Mouse (Mus musculus): Measurements from ENCODE around the gene Ptpn6. TPM values are rescaled to one million over a fixed set of nuclear protein-coding genes. Genes with fewer than 3 reads are reported as not detected.
"Not testable (repeated sequence)": the region's sequence is repeated elsewhere in the genome, so short reads cannot be mapped to it uniquely, and the experiment has no call there.

Ptpn6 gene
- polyA plus RNA-seq, 1 experiment from 2014 or later = 38.1 TPM

DNA sequence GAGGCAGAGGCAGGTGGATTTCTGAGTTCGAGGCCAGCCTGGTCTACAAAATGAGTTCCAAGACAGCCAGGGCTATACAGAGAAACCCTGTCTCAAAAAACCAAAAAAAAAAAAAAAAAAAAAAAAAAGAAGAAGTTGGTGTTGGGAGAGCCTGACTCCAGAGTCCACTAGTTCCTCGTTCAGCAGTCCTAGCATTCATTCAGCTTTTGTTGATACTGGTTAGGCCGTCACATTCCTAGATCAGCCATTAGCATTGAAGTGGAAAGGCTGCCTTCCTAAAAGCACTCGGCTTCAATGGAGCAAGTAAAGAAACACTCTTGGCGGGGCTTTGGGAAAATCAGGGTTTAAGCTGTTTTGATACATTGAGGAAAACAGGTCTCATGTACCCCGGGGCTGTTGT is 56.2 kb downstream of the Ptpn6 start:
- H3K27me3 ChIP-seq; H3K9me3 ChIP-seq (replicated peaks); H3K4me3 ChIP-seq (replicated peaks); H3K4me2 ChIP-seq; H3K9ac ChIP-seq; ATAC-seq (ENCODE audit: insufficient read depth): not testable (repeated sequence)
- 61% methylated on average over 6 of the region's 6 CpGs for WGBS (ENCODE audit: insufficient replicate concordance)
- peaks cover 17% of the 10 kb centered on the region; the same call in 1 of the 2 replicates for H3K36me3 ChIP-seq (replicated peaks)
- H3K27ac ChIP-seq (replicated peaks) = peak overlapping the region; percentile 69; the same call in 1 of the 2 replicates
- H3K4me1 ChIP-seq (replicated peaks) = peaks cover 84% of the 10 kb centered on the region

- Histone ChIP-seq H3K27me3 (no peaks in the 10 kb centered on the region), H3K4me2 (no peak overlapping the region), H3K9me3 (replicated peaks) (no peaks in the 10 kb centered on the region), H3K4me1 (replicated peaks) (peaks cover 66% of the 10 kb centered on the region), H3K9ac (no peak overlapping the region), H3K4me3 (replicated peaks) (no peak overlapping the region), H3K27ac (replicated peaks) (no peak overlapping the region), H3K36me3 (replicated peaks) (peaks cover 24% of the 10 kb centered on the region)
- ATAC-seq (ENCODE audit: insufficient read depth) = no peak
- WGBS (ENCODE audit: insufficient replicate concordance) = 83% methylated on average over 3 of the region's 3 CpGs
Measured at GRCm38 (mm10) chr6:124679486-124679885, 59.0 kb downstream of the Ptpn6 start.

- Histone ChIP-seq H3K27me3 (no peaks in the 10 kb centered on the region), H3K36me3 (replicated peaks) (peaks cover 31% of the 10 kb centered on the region), H3K9ac (no peak overlapping the region), H3K4me2 (no peak overlapping the region), H3K9me3 (replicated peaks) (no peaks in the 10 kb centered on the region), H3K4me1 (replicated peaks) (peaks cover 65% of the 10 kb centered on the region), H3K27ac (replicated peaks) (no peak overlapping the region), H3K4me3 (replicated peaks) (no peak overlapping the region)
- no peak for ATAC-seq (ENCODE audit: insufficient read depth)
- 73% methylated on average over 7 of the region's 7 CpGs for WGBS (ENCODE audit: insufficient replicate concordance)
Measured at GRCm38 (mm10) chr6:124678769-124679168, 59.7 kb downstream of the Ptpn6 start.

- H3K9ac ChIP-seq = no peak overlapping the region
- 72% methylated on average over 6 of the region's 6 CpGs for WGBS (ENCODE audit: insufficient replicate concordance)
- peaks cover 59% of the 10 kb centered on the region for H3K4me1 ChIP-seq (replicated peaks)
- ATAC-seq (ENCODE audit: insufficient read depth) = no peak
- H3K9me3 ChIP-seq (replicated peaks) = no peaks in the 10 kb centered on the region
- H3K4me2 ChIP-seq = no peak overlapping the region
- H3K27me3 ChIP-seq = no peaks in the 10 kb centered on the region
- peaks cover 36% of the 10 kb centered on the region for H3K36me3 ChIP-seq (replicated peaks)
- H3K4me3 ChIP-seq (replicated peaks) = no peak overlapping the region
- H3K27ac ChIP-seq (replicated peaks) = no peak overlapping the region
Measured at GRCm38 (mm10) chr6:124676171-124676570, 62.3 kb downstream of the Ptpn6 start.

GRCm38 (mm10) chr6:124674591-124674990 is 63.9 kb downstream of the Ptpn6 start:
- H3K4me2 ChIP-seq = no peak overlapping the region
- no peak overlapping the region for H3K27ac ChIP-seq (replicated peaks)
- H3K4me3 ChIP-seq (replicated peaks) = no peak overlapping the region
- H3K4me1 ChIP-seq (replicated peaks) = peaks cover 67% of the 10 kb centered on the region
- no peak for ATAC-seq (ENCODE audit: insufficient read depth)
- H3K9ac ChIP-seq = no peak overlapping the region
- H3K36me3 ChIP-seq (replicated peaks) = peaks cover 38% of the 10 kb centered on the region
- H3K27me3 ChIP-seq = no peaks in the 10 kb centered on the region
- WGBS (ENCODE audit: insufficient replicate concordance) = 85% methylated on average over 7 of the region's 7 CpGs
- H3K9me3 ChIP-seq (replicated peaks) = no peaks in the 10 kb centered on the region

GRCm38 (mm10) chr6:124673619-124674018 is 64.9 kb downstream of the Ptpn6 start:
- Histone ChIP-seq H3K4me1 (replicated peaks) (peaks cover 68% of the 10 kb centered on the region), H3K36me3 (replicated peaks) (peaks cover 38% of the 10 kb centered on the region), H3K4me3 (replicated peaks) (no peak overlapping the region), H3K27ac (replicated peaks) (no peak overlapping the region), H3K27me3 (no peaks in the 10 kb centered on the region), H3K9ac (no peak overlapping the region), H3K9me3 (replicated peaks) (no peaks in the 10 kb centered on the region), H3K4me2 (no peak overlapping the region)
- ATAC-seq (ENCODE audit: insufficient read depth) = no peak
- WGBS (ENCODE audit: insufficient replicate concordance) = 84% methylated on average over 9 of the region's 9 CpGs

- ATAC-seq (ENCODE audit: insufficient read depth) = no peak
Measured at GRCm38 (mm10) chr6:124672100-124672499, 66.4 kb downstream of the Ptpn6 start.

More at GRCm38 (mm10) chr6:124672100-124672499, 66.4 kb downstream of the Ptpn6 start:
- Histone ChIP-seq H3K9ac (no peak overlapping the region), H3K4me2 (0 out of 2 replicates have a peak overlapping the region, but pooled peaks have one; percentile 0), H3K9me3 (replicated peaks) (no peaks in the 10 kb centered on the region), H3K27me3 (no peaks in the 10 kb centered on the region), H3K27ac (replicated peaks) (0 out of 2 replicates have a peak overlapping the region, but pooled peaks have one; percentile 1), H3K4me1 (replicated peaks) (peaks cover 56% of the 10 kb centered on the region), H3K36me3 (replicated peaks) (peaks cover 44% of the 10 kb centered on the region), H3K4me3 (replicated peaks) (no peak overlapping the region)
- WGBS (ENCODE audit: insufficient replicate concordance) = 33% methylated on average over 6 of the region's 6 CpGs

MicroRNAs within 50 kb of the gene (microRNA counts, 519-probe panel; counts per million panel counts)
- microRNA mmu-miR-141 = not detected
- microRNA mmu-miR-200c = 2,369 counts per million, percentile 39 among the panel's probes with 10 or more counts

Small RNA genes within 50 kb of the gene (microRNA-seq; reads per million reads assigned to microRNA genes)
- gene Mir141 (85.5 reads per million, percentile 51 among the genes with 10 or more reads in this experiment), gene Mir200c (608 reads per million, percentile 72 among the genes with 10 or more reads in this experiment)

Other genes with a start within 250 kb of the Ptpn6 start
- 11.2 and 12.5 TPM in 2 replicates for gene C1rl, start 245.6 kb downstream of the Ptpn6 start, polyA plus RNA-seq (2015; fragmentation: Nextera tagmentation; extraction: Ambion mirVana)
- 18.8 and 22.5 TPM in 2 replicates for gene C1ra, start 226.3 kb downstream of the Ptpn6 start, polyA plus RNA-seq (2015; fragmentation: Nextera tagmentation; extraction: Ambion mirVana)
- 47.0 and 59.5 TPM in 2 replicates for gene C1s1, start 196.4 kb downstream of the Ptpn6 start, polyA plus RNA-seq (2015; fragmentation: Nextera tagmentation; extraction: Ambion mirVana)
- gene C1rb, start 168.4 kb downstream of the Ptpn6 start, polyA plus RNA-seq (2015; fragmentation: Nextera tagmentation; extraction: Ambion mirVana) = not detected in 2 replicates
- not detected in 2 replicates for gene C1s2, start 102.6 kb downstream of the Ptpn6 start, polyA plus RNA-seq (2015; fragmentation: Nextera tagmentation; extraction: Ambion mirVana)
- 82.0 and 85.6 TPM in 2 replicates for gene Lpcat3, start 75.7 kb downstream of the Ptpn6 start, polyA plus RNA-seq (2015; fragmentation: Nextera tagmentation; extraction: Ambion mirVana)
- gene Emg1, start 26.5 kb downstream of the Ptpn6 start, polyA plus RNA-seq (2015; fragmentation: Nextera tagmentation; extraction: Ambion mirVana) = 122 and 128 TPM in 2 replicates
- 242 and 243 TPM in 2 replicates for gene Phb2, start 26.4 kb downstream of the Ptpn6 start, polyA plus RNA-seq (2015; fragmentation: Nextera tagmentation; extraction: Ambion mirVana)
- gene Grcc10, start 2.7 kb upstream of the Ptpn6 start, polyA plus RNA-seq (2015; fragmentation: Nextera tagmentation; extraction: Ambion mirVana) = 75.9 and 76.4 TPM in 2 replicates
- gene Gm45234, start 17.3 kb upstream of the Ptpn6 start, polyA plus RNA-seq (2015; fragmentation: Nextera tagmentation; extraction: Ambion mirVana) = not detected in 2 replicates
- 1.3 and 2.0 TPM in 2 replicates for gene Atn1, start 17.8 kb upstream of the Ptpn6 start, polyA plus RNA-seq (2015; fragmentation: Nextera tagmentation; extraction: Ambion mirVana)
- 0.39 and 0.41 TPM in 2 replicates for gene Eno2, start 31.0 kb upstream of the Ptpn6 start, polyA plus RNA-seq (2015; fragmentation: Nextera tagmentation; extraction: Ambion mirVana)
- gene Lrrc23, start 41.0 kb upstream of the Ptpn6 start, polyA plus RNA-seq (2015; fragmentation: Nextera tagmentation; extraction: Ambion mirVana) = not detected in 2 replicates
- gene Spsb2, start 69.9 kb upstream of the Ptpn6 start, polyA plus RNA-seq (2015; fragmentation: Nextera tagmentation; extraction: Ambion mirVana) = 9.2 and 9.5 TPM in 2 replicates
- gene Tpi1, start 75.6 kb upstream of the Ptpn6 start, polyA plus RNA-seq (2015; fragmentation: Nextera tagmentation; extraction: Ambion mirVana) = 405 and 414 TPM in 2 replicates
- 54.9 and 55.4 TPM in 2 replicates for gene Usp5, start 90.8 kb upstream of the Ptpn6 start, polyA plus RNA-seq (2015; fragmentation: Nextera tagmentation; extraction: Ambion mirVana)
- 192 and 194 TPM in 2 replicates for gene Cdca3, start 90.8 kb upstream of the Ptpn6 start, polyA plus RNA-seq (2015; fragmentation: Nextera tagmentation; extraction: Ambion mirVana)
- gene Gnb3, start 101.6 kb upstream of the Ptpn6 start, polyA plus RNA-seq (2015; fragmentation: Nextera tagmentation; extraction: Ambion mirVana) = 0.29 and 0.68 TPM in 2 replicates
- 1.6 TPM in 2 replicates for gene P3h3, start 119.0 kb upstream of the Ptpn6 start, polyA plus RNA-seq (2015; fragmentation: Nextera tagmentation; extraction: Ambion mirVana)
- 0.06 and 0.09 TPM in 2 replicates for gene Gpr162, start 125.3 kb upstream of the Ptpn6 start, polyA plus RNA-seq (2015; fragmentation: Nextera tagmentation; extraction: Ambion mirVana)
- gene Cd4, start 149.5 kb upstream of the Ptpn6 start, polyA plus RNA-seq (2015; fragmentation: Nextera tagmentation; extraction: Ambion mirVana) = 0.07 and 0.20 TPM in 2 replicates
- gene Lag3, start 173.0 kb upstream of the Ptpn6 start, polyA plus RNA-seq (2015; fragmentation: Nextera tagmentation; extraction: Ambion mirVana) = 0.13 and 0.18 TPM in 2 replicates
- 56.2 and 62.7 TPM in 2 replicates for gene Ptms, start 181.4 kb upstream of the Ptpn6 start, polyA plus RNA-seq (2015; fragmentation: Nextera tagmentation; extraction: Ambion mirVana)
- gene Mlf2, start 192.7 kb upstream of the Ptpn6 start, polyA plus RNA-seq (2015; fragmentation: Nextera tagmentation; extraction: Ambion mirVana) = 119 and 127 TPM in 2 replicates
- gene Cops7a, start 226.8 kb upstream of the Ptpn6 start, polyA plus RNA-seq (2015; fragmentation: Nextera tagmentation; extraction: Ambion mirVana) = 52.4 and 55.1 TPM in 2 replicates

Data from liver, embryonic 15.5 days (tissue).